Mouse (Mus musculus) hindbrain, postnatal 0 days (tissue): Measurements from ENCODE around the gene Kmt2c. TPM values are rescaled to one million over a fixed set of nuclear protein-coding genes. Genes with fewer than 3 reads are reported as not detected.

Experiments used
- ATAC-seq: fragments of 200-750 bp; cut with Nextera tagmentation; 2 replicates; pipeline ENCODE4 v1.8.0; 2017; ENCODE audit warnings: mild to moderate bottlenecking, moderate TSS enrichment, moderate library complexity
- DNase-seq: peaks from one replicate; pipeline ENCODE4 v3.0.0-alpha.2; 2015; ENCODE audit warnings: low spot score
- H3K27ac ChIP-seq: fragments of 300-500 bp; sonication (generic); 2 replicates; pipeline ENCODE4 v1.5.1; 2014; ENCODE audit warnings: mild to moderate bottlenecking
- H3K27me3 ChIP-seq: fragments of 300-500 bp; sonication (generic); 2 replicates; pipeline ENCODE4 v1.6.1; 2014; ENCODE audit warnings: low read length, mixed read lengths; ENCODE audit not compliant: insufficient read depth
- H3K36me3 ChIP-seq: fragments of 300-500 bp; sonication (generic); 2 replicates; pipeline ENCODE4 v1.6.1; 2014; ENCODE audit warnings: low read length, mixed read lengths; ENCODE audit not compliant: insufficient read depth
- H3K4me1 ChIP-seq: fragments of 300-500 bp; sonication (generic); 2 replicates; pipeline ENCODE4 v1.6.1; 2014; ENCODE audit warnings: antibody characterized with exemption, low read length, mixed read lengths; ENCODE audit not compliant: insufficient read depth
- H3K4me2 ChIP-seq: fragments of 300-500 bp; sonication (generic); 2 replicates; pipeline ENCODE4 v1.6.1; 2014; ENCODE audit warnings: low read depth, mild to moderate bottlenecking, low read length, moderate library complexity, mixed read lengths
- H3K4me3 ChIP-seq: fragments of 300-500 bp; sonication (generic); 2 replicates; pipeline ENCODE4 v1.5.1; 2014; ENCODE audit warnings: low read length
- H3K9ac ChIP-seq: fragments of 300-500 bp; sonication (generic); replicated peaks from 2 replicates; pipeline ENCODE4 v1.6.1; 2014; ENCODE audit warnings: mild to moderate bottlenecking, low read length, moderate library complexity, mixed read lengths
- H3K9me3 ChIP-seq: fragments of 300-500 bp; sonication (generic); 2 replicates; pipeline ENCODE4 v1.6.1; 2016; ENCODE audit warnings: low read length, mixed read lengths
- CTCF ChIP-seq: IDR thresholded peaks from 2 replicates; pipeline ENCODE4 v1.5.1; 2016; ENCODE audit warnings: antibody characterized with exemption, control low read depth, low read depth
- WGBS: fragments of 180-500 bp; shearing (Covaris S2); extraction: QIAGEN DNeasy Blood & Tissue Kit; methylation state at CpG from one replicate; pipeline ENCODE4 v1.1.7; 2014; 5-methylcytosine and 5-hydroxymethylcytosine counted together
- polyA plus RNA-seq: library from polyadenylated mRNA; unstranded; fragments of >200 nt; fragmentation: Nextera tagmentation; extraction: Ambion mirVana; gene quantifications from 2 replicates; pipeline ENCODE4 v1.2.1, GENCODE M21; 2015
- total RNA-seq: library from RNA; depleted of rRNA; stranded (reverse); fragments of >200 nt; gene quantifications from 2 replicates; pipeline ENCODE4 v1.2.3, GENCODE M21; 2014

The Kmt2c gene
- total and polyA plus RNA-seq, 2 experiments from 2014 or later, result 10.8 to 46.5 TPM

- no peak for ATAC-seq
- Histone ChIP-seq H3K27me3 (no peaks in the 10 kb centered on the region), H3K4me3 (no peak overlapping the region), H3K9ac (no peak overlapping the region), H3K4me2 (no peak overlapping the region), H3K36me3 (peaks cover 7% of the 10 kb centered on the region), H3K27ac (no peak overlapping the region), H3K4me1 (no peaks in the 10 kb centered on the region), H3K9me3 (no peaks in the 10 kb centered on the region)
- WGBS, result 94% methylated on average over 2 of the region's 2 CpGs
- DNase-seq, result no peak
- TF ChIP-seq CTCF, result no peak
These were observed 167.3 kb downstream of the Kmt2c start for GRCm38 (mm10) chr5:25331322-25331721.

DNA sequence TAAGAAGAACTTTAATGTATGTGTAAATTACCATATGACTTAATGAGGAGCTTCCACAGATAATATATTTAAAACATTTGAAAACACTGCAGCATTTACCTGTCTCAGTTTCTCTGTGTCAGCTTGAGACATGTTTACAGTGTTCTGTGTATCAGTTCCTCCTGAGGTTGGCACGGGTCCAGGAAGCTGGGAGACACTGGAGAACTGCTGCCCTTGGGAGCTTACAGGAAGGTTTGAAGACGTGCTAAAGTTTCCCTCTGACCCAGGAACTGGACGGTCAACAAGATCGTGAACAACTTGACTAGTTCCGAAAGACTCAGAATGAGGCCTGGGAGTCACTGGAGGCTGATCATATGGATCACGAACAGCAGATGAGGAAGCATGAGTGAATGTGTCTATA is 184.7 kb downstream of the Kmt2c start:
- no peak overlapping the region for H3K9ac ChIP-seq
- no peak for TF ChIP-seq CTCF
- no peak overlapping the region for H3K4me3 ChIP-seq
- DNase-seq, result no peak
- no peak overlapping the region for H3K4me2 ChIP-seq
- H3K27ac ChIP-seq, result no peak overlapping the region
- no peak for ATAC-seq
- peaks cover 45% of the 10 kb centered on the region for H3K36me3 ChIP-seq
- 84% methylated on average over 6 of the region's 6 CpGs for WGBS
- H3K27me3 ChIP-seq, result no peaks in the 10 kb centered on the region
- no peaks in the 10 kb centered on the region for H3K9me3 ChIP-seq
- no peaks in the 10 kb centered on the region for H3K4me1 ChIP-seq

DNA sequence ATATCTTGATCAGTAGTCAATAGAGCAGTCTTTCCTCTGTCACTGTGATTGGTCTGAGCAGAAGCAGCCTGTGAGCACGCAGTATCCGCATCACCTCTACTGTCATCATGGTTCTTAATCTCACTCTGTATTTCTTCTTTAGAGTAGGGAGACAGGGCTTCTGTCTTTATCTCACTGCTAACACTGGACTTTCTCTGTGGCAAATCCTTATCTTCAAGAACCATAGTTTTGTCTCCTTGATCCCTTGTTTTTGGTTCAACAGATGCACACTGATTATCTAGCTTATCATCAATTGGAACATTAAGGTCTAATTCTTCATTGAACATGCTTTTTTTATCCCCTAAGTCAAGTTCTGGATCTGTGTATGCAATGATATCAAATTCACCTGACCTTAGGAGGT is 188.4 kb downstream of the Kmt2c start:
- H3K36me3 ChIP-seq, result peaks cover 37% of the 10 kb centered on the region
- H3K27me3 ChIP-seq, result no peaks in the 10 kb centered on the region
- 92% methylated on average over 2 of the region's 2 CpGs for WGBS
- no peak overlapping the region for H3K9ac ChIP-seq
- H3K9me3 ChIP-seq, result no peaks in the 10 kb centered on the region
- no peak overlapping the region for H3K4me2 ChIP-seq
- DNase-seq (no peak), ATAC-seq (no peak)
- no peak overlapping the region for H3K4me3 ChIP-seq
- no peaks in the 10 kb centered on the region for H3K4me1 ChIP-seq
- TF ChIP-seq CTCF, result no peak
- no peak overlapping the region for H3K27ac ChIP-seq

DNA sequence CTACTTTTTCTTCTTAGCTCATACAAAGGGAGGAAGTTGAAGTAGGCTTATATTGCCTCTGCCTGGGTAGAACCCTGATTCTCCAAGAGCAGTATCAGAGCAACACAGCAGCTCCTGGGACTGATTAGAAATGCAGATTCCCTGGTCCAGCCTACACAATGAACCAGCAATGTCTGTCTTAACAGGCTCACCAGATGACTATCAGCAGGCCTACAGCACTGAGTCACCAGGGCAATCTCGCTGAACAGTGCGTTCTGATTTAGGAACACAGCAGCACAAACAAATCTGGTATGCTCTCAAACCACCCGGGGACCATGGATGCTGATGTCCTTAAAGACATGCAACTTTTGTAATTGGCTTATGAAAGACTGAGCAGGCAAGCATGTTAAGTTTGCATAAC is 201.8 kb downstream of the Kmt2c start:
- no peak overlapping the region for H3K9ac ChIP-seq
- no peak overlapping the region for H3K4me3 ChIP-seq
- peaks cover 26% of the 10 kb centered on the region for H3K36me3 ChIP-seq
- H3K4me2 ChIP-seq, result no peak overlapping the region
- 46% methylated on average over 3 of the region's 3 CpGs for whole genome bisulfite sequencing
- no peak overlapping the region for H3K27ac ChIP-seq
- DNase-seq (no peak), ATAC-seq (no peak)
- no peaks in the 10 kb centered on the region for H3K4me1 ChIP-seq
- no peak for TF ChIP-seq CTCF
- H3K27me3 ChIP-seq, result no peaks in the 10 kb centered on the region
- H3K9me3 ChIP-seq, result no peaks in the 10 kb centered on the region

- Histone ChIP-seq H3K4me3 (no peak overlapping the region), H3K9me3 (no peaks in the 10 kb centered on the region), H3K4me1 (no peaks in the 10 kb centered on the region), H3K9ac (no peak overlapping the region), H3K36me3 (peaks cover 45% of the 10 kb centered on the region), H3K27me3 (no peaks in the 10 kb centered on the region), H3K27ac (no peak overlapping the region), H3K4me2 (no peak overlapping the region)
- no peak for DNase-seq
- no peak for ATAC-seq
- no peak for TF ChIP-seq CTCF
- WGBS, result 94% methylated on average over 13 of the region's 13 CpGs
These were observed 214.6 kb downstream of the Kmt2c start for GRCm38 (mm10) chr5:25283988-25284387.

DNA sequence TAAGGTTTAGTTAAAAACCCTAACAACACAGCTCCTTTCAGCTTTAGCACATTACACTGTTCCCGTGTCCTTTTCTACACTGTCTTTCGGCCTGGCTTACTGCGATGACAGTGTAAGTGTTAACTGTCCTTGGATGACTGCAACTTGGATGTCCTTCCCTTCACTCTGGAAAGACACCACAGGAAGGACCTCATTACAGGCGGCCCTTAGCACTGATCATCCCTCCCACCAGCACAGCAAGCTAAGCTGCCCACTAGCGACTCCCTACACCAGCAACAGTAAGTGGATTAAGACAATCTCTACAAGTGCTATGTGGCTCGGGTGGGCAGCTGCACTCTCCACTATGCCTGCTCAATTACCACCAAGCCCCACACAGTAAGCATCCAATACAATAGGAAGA is 222.2 kb downstream of the Kmt2c start:
- H3K9ac ChIP-seq, result no peak overlapping the region
- WGBS, result 84% methylated on average over 6 of the region's 6 CpGs
- H3K4me3 ChIP-seq, result no peak overlapping the region
- H3K4me2 ChIP-seq, result no peak overlapping the region
- peaks cover 51% of the 10 kb centered on the region for H3K36me3 ChIP-seq
- H3K4me1 ChIP-seq, result no peaks in the 10 kb centered on the region
- DNase-seq (no peak), ATAC-seq (no peak)
- no peaks in the 10 kb centered on the region for H3K27me3 ChIP-seq
- H3K9me3 ChIP-seq, result no peaks in the 10 kb centered on the region
- no peak overlapping the region for H3K27ac ChIP-seq
- no peak for TF ChIP-seq CTCF

GRCm38 (mm10) chr5:25275629-25276028 is 223.0 kb downstream of the Kmt2c start:
- Histone ChIP-seq H3K9ac (no peak overlapping the region), H3K27ac (no peak overlapping the region), H3K9me3 (no peaks in the 10 kb centered on the region), H3K4me3 (no peak overlapping the region), H3K4me2 (no peak overlapping the region), H3K36me3 (peaks cover 51% of the 10 kb centered on the region), H3K4me1 (no peaks in the 10 kb centered on the region), H3K27me3 (no peaks in the 10 kb centered on the region)
- no peak for DNase-seq
- 85% methylated on average over 10 of the region's 10 CpGs for WGBS
- TF ChIP-seq CTCF, result no peak
- no peak for ATAC-seq
